Mouse (Mus musculus) C2C12 (cell line): Measurements from ENCODE around the gene Dmrta2.

Source experiments
- CEBPB ChIP-seq: IDR thresholded peaks from one replicate; pipeline ENCODE4 v1.6.1; 2011; ENCODE audit warnings: low read depth, mild to moderate bottlenecking, control low read depth, moderate library complexity
- CTCF ChIP-seq: IDR thresholded peaks from one replicate; pipeline ENCODE4 v1.5.1; 2011; ENCODE audit not compliant: control insufficient read depth, insufficient read depth, insufficient read length
- MAX ChIP-seq: IDR thresholded peaks from one replicate; pipeline ENCODE4 v1.6.1; 2011; ENCODE audit warnings: mild to moderate bottlenecking, control low read depth
- MYOD1 ChIP-seq: IDR thresholded peaks from one replicate; pipeline ENCODE4 v1.6.1; 2011; ENCODE audit warnings: low read depth; ENCODE audit not compliant: control insufficient read depth, insufficient read length
- MYOG ChIP-seq: IDR thresholded peaks from one replicate; pipeline ENCODE4 v1.6.1; 2011; ENCODE audit not compliant: control insufficient read depth, insufficient read length; ENCODE audit errors: extremely low read depth
- USF1 ChIP-seq: IDR thresholded peaks from one replicate; pipeline ENCODE4 v1.6.1; 2011; ENCODE audit warnings: low read depth, mild to moderate bottlenecking, control low read depth, moderate library complexity

DNA sequence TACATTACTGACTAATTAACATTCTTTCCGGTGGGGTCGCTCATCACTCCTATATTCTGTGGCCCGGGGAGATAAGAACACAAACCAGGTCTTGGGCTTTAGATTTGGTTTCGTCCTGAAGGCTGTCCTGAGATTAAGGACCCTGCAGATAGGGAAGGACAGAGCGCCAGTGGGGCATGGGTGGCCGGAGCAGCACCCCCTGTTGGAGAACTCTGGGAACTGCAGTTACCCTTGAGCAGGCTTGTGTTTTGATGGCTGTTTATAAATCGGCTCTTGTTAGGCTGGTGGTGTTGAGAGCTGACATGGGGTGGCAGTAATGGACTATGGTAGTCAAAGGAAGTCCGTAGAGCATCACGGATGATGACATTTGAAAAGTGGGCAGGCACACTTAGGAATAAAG lies 41.3 kb downstream of the Dmrta2 start:
- no peak for TF ChIP-seq CTCF
- no peak for TF ChIP-seq MAX
- TF ChIP-seq CEBPB, result no peak
- no peak for TF ChIP-seq MYOG
- TF ChIP-seq USF1, result no peak
- TF ChIP-seq MYOD1, result no peak
